Mouse (Mus musculus): Measurements from ENCODE around the gene Olfr1412. TPM values are rescaled to one million over a fixed set of nuclear protein-coding genes. Genes with fewer than 3 reads are reported as not detected.

Olfr1412 gene
- not detected for polyA plus RNA-seq (2014; fragmentation: Illumina TruSeq; extraction: RNeasy Lipid Tissue Mini Kit (QIAGEN cat#74804); ENCODE audit: low read depth, low replicate concordance)

GRCm38 (mm10) chr1:92585479-92585878 lies at the start of gene Olfr1412:
Gene Olfr1412 (plus strand): TSS chr1:92585779.

GRCm38 (mm10) chr1:92571022-92571421 lies 14.6 kb upstream of the Olfr1412 start, which contains the start of gene Olfr1413:
Gene Olfr1413 (plus strand): TSS chr1:92571322.

GRCm38 (mm10) chr1:92594111-92594510 lies 8.5 kb downstream of the Olfr1412 start, which contains the start of gene Olfr1411:
Gene Olfr1411 (plus strand): TSS chr1:92594411.

GRCm38 (mm10) chr1:92605482-92605881 lies 19.9 kb downstream of the Olfr1412 start, which contains the start of gene Olfr1410:
Gene Olfr1410 (plus strand): TSS chr1:92605782.

GRCm38 (mm10) chr1:92617488-92617887 lies 31.9 kb downstream of the Olfr1412 start, which contains the start of gene Olfr12:
Gene Olfr12 (plus strand): TSS chr1:92617788.

Other genes with a start within 250 kb of the Olfr1412 start
- 297 TPM for gene Ndufa10, start 111.9 kb upstream of the Olfr1412 start, polyA plus RNA-seq (2014; fragmentation: Illumina TruSeq; extraction: RNeasy Lipid Tissue Mini Kit (QIAGEN cat#74804); ENCODE audit: low read depth, low replicate concordance)
- not detected for gene Olfr1416, start 100.7 kb upstream of the Olfr1412 start, polyA plus RNA-seq (2014; fragmentation: Illumina TruSeq; extraction: RNeasy Lipid Tissue Mini Kit (QIAGEN cat#74804); ENCODE audit: low read depth, low replicate concordance)
- gene Olfr1415, start 89.7 kb upstream of the Olfr1412 start, polyA plus RNA-seq (2014; fragmentation: Illumina TruSeq; extraction: RNeasy Lipid Tissue Mini Kit (QIAGEN cat#74804); ENCODE audit: low read depth, low replicate concordance) = not detected
- gene Olfr1414, start 67.1 kb upstream of the Olfr1412 start, polyA plus RNA-seq (2014; fragmentation: Illumina TruSeq; extraction: RNeasy Lipid Tissue Mini Kit (QIAGEN cat#74804); ENCODE audit: low read depth, low replicate concordance) = not detected
- not detected for gene Olfr1413, start 14.5 kb upstream of the Olfr1412 start, polyA plus RNA-seq (2014; fragmentation: Illumina TruSeq; extraction: RNeasy Lipid Tissue Mini Kit (QIAGEN cat#74804); ENCODE audit: low read depth, low replicate concordance)
- gene Olfr1411, start 8.6 kb downstream of the Olfr1412 start, polyA plus RNA-seq (2014; fragmentation: Illumina TruSeq; extraction: RNeasy Lipid Tissue Mini Kit (QIAGEN cat#74804); ENCODE audit: low read depth, low replicate concordance) = not detected
- gene Olfr1410, start 20.0 kb downstream of the Olfr1412 start, polyA plus RNA-seq (2014; fragmentation: Illumina TruSeq; extraction: RNeasy Lipid Tissue Mini Kit (QIAGEN cat#74804); ENCODE audit: low read depth, low replicate concordance) = not detected
- gene Olfr12, start 32.0 kb downstream of the Olfr1412 start, polyA plus RNA-seq (2014; fragmentation: Illumina TruSeq; extraction: RNeasy Lipid Tissue Mini Kit (QIAGEN cat#74804); ENCODE audit: low read depth, low replicate concordance) = not detected
- 104 TPM for gene Cops9, start 56.2 kb downstream of the Olfr1412 start, polyA plus RNA-seq (2014; fragmentation: Illumina TruSeq; extraction: RNeasy Lipid Tissue Mini Kit (QIAGEN cat#74804); ENCODE audit: low read depth, low replicate concordance)
- gene Otos, start 63.1 kb downstream of the Olfr1412 start, polyA plus RNA-seq (2014; fragmentation: Illumina TruSeq; extraction: RNeasy Lipid Tissue Mini Kit (QIAGEN cat#74804); ENCODE audit: low read depth, low replicate concordance) = not detected
- gene Gpc1, start 245.9 kb downstream of the Olfr1412 start, polyA plus RNA-seq (2014; fragmentation: Illumina TruSeq; extraction: RNeasy Lipid Tissue Mini Kit (QIAGEN cat#74804); ENCODE audit: low read depth, low replicate concordance) = 0.12 TPM

All from kidney, adult 10 weeks (tissue).